Mouse (Mus musculus) megakaryocyte-erythroid progenitor cell, adult 5-6 weeks (primary cell): ENCODE measurements at regions not wholly inside any gene's neighbourhood (a gene's known extent, or its start where the extent isn't known, plus 50 kb on each side); places are given as distances from the start of the nearest gene placed in this dataset.

Experiments used
- ATAC-seq: replicated peaks from 2 replicates; pipeline ENCODE4 v1.8.0; 2016; ENCODE audit warnings: mild to moderate bottlenecking, inconsistent platforms; ENCODE audit not compliant: severe bottlenecking, poor library complexity, low FRiP score, low TSS enrichment

DNA sequence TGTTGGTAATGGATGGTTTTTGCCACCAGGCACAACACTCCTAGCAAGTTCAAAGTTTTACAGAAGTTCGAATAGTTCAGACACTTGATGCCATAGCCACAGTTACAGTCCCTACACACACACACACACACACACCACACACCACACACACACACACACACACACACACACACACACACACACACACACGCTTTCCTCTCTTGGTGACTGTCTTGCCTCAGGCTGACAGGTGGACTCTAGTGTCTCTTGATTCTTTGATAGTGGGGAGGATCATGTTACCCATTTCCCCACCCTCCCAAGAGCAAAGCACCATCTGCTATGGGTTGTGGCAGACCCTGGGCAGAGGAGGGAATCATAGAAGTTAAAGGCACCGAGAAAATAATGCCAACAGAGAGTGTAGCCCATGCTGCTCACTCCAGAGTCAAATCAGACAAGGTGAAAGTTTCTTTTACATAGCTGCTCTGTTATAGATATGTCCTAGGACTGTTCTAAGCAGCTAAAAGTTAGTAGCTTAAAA lies 75.9 kb downstream of the Klhl25 start:
- no peak for ATAC-seq

GRCm38 (mm10) chr7:75927537-75927936 lies 79.4 kb downstream of the Klhl25 start:
- ATAC-seq: 0 out of 2 replicates have a peak, but pooled peaks have one; percentile 55

DNA sequence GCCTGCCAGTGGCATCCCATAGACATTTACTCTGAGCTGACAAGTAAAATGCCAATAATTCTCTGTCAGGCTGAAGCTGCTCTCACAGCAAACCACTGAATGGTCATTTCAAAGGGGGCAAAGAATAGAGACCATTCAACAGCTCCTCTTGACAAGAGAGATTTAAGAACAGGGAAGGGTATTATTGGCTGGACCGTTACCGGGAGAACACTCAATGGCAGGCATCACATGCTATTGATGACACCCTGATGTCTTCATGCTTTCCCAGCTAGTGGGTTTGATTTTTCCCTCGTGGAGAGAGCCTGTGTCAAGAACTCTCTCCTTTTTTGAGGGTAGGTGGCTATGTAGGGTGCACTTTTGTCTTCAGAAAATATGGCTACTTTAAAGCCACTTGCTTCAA lies 95.7 kb downstream of the Klhl25 start:
- no peak for ATAC-seq

- no peak for ATAC-seq
These were observed 107.6 kb downstream of the Klhl25 start for GRCm38 (mm10) chr7:75955671-75956070.

DNA sequence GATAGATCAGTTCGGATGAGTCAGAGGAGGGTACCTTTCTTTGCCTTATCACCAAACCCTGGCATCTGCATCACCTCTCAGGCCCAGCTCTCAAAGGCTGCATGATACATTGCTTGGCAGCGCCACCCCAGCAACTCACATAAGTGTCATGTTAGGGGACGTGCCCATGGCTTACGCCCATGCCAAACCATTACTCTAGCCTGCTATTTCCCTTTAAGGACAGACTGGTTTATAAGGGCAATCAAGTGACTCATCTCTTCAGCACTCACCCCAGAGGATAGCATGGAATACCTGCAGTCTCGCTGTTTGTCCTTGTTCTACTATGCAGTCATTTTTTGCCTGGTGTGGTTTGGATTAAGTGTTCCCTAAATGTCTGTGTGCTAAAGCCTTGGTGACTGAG lies 109.3 kb downstream of the Klhl25 start:
- no peak for ATAC-seq

DNA sequence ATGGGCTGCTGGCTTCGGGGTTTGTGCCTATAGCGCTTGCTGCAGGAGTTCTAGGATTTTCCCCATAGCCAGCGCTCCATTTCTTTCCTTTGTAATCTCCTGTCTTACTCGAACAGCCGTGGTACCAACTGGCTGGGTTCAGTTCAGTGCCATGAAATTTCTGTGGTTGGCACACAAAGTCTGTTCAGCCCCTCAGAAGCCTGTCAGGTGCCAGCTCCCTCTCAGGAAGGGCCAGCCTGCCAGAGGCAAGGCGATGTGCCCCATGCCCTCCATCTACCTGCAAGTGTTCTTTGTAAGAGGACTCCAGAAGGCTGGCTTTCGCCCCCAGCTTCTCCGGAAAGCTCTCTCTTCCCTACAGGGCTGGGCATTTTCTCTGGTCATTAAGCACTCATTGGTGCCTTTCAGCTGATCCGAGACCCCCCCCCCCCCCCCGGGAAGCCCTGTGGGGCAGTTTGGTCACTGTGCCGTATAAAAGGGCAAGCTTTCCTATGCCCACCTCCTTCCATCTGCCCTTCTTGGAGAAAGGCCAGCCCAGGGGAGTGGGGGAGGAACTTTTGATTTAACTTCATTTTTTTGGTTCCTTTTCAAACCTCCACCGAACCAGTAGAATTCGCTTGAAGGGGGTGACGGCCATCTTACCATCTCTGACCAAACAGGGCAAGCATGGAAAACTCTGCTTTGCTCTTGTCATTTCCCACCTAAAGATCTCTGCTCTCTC lies 112.0 kb downstream of the Klhl25 start:
- ATAC-seq: no peak

- ATAC-seq: no peak
These were observed 120.1 kb downstream of the Klhl25 start for GRCm38 (mm10) chr7:75968177-75968576.

DNA sequence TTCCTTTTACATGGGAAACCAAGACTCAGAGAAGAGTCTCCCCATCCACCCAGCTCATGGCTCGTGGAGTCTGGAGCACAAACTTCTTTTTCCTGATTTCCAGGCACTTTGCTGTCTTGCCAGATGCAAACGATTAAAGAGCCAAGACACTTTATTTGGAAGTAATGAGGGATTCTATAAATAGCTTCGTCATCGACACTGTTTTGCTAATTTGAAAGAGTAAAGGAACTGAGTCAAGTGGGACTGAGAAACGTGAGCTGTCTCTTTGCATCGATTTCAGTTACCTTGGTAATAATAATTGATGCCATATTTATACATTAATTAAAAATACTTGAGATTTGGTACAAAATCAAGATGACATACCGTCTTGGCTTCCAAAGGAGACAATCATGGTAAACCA lies 122.8 kb downstream of the Klhl25 start:
- ATAC-seq: no peak

DNA sequence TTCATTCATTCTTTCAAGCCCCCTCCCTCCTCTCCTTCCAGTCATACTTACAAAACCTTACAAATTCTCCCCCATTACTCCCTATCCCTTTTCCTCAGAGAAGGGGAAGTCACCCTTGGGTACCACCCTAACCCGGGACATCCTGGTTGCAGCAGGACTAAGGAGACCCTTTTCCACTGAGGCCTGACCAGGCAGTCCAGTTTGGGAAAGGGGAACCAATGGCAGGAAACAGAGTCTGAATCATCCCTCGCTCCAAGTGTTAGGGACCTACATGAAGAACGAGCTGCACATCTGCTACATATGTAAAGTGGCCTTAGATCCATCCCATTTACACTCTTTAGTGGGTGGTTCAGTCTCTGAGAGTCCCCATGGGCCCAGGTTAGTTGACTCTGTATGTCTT lies 123.6 kb downstream of the Klhl25 start:
- ATAC-seq: no peak

GRCm38 (mm10) chr7:75981560-75981959 lies 133.4 kb downstream of the Klhl25 start:
- no peak for ATAC-seq

- no peak for ATAC-seq
These were observed 135.1 kb downstream of the Klhl25 start for GRCm38 (mm10) chr7:75983029-75983808.

- no peak for ATAC-seq
These were observed 135.7 kb downstream of the Klhl25 start for GRCm38 (mm10) chr7:75983809-75984171.

DNA sequence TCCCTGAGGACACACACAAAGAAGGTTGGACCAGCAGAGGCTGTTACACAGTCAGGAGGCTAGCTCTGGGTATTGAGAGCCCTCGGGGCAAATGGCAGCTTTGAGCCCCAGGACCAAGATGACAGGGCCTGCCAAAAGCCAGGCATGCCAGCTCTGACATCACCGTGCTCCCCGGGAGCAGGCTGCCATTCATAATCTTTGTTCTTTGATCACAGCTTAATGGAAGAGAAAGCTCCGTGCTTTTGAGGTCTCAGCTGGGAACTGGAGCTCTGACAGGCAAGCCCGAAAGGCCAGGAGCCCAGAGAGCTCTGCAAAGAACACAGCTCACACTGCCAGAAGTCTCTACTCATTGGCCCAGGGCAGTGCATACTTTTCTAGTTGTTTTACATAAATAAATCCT lies 150.7 kb downstream of the Klhl25 start:
- ATAC-seq: no peak

DNA sequence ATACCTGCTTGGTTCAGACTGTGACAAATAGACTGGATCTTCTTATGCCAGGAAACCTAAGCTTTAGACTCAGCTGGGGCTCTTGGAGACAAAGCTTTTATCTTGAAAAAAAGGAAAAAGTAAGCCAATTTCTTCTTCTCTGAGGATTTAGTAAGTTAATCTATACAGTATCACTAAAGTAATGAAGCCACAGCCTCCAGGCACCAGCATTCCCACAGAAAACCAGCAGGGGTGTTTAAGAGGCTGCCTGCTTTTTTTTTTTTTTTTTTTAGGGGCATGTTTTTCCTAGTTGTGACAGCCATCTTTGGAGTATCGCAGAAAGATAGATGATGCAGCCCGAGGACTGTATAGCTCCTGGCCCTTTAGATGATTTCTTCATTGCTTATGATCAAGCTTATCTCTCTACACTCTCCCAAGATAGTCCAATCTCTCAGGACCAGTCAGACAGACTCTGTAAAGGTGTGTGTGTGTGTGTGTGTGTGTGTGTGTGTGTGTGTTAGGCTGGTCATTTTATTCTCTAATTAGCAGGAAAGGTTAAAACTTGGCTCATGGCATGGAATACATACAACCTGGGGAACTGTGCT lies 151.3 kb downstream of the Klhl25 start:
- no peak for ATAC-seq

GRCm38 (mm10) chr7:76001012-76001411 lies 152.9 kb downstream of the Klhl25 start:
- no peak for ATAC-seq

DNA sequence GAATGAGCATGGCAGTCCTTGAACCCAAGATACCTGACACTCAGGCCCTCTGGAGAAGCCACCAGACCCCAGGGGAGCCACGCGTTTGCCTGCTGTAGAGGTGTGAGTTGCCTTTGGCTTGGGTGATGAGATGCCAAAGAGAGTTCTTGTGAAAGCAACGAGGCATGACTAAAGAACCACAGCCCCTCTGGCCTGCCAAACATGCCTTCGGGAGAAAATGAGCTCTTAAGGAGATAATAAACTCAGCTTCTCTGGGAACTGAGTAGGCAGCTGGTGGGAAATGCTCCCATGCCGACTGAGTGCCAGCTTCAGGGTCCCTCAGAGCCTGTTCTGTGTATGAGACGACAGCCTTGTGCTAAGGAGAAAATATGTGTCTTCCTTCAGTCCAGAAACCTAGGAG lies 160.1 kb downstream of the Klhl25 start:
- ATAC-seq: no peak

DNA sequence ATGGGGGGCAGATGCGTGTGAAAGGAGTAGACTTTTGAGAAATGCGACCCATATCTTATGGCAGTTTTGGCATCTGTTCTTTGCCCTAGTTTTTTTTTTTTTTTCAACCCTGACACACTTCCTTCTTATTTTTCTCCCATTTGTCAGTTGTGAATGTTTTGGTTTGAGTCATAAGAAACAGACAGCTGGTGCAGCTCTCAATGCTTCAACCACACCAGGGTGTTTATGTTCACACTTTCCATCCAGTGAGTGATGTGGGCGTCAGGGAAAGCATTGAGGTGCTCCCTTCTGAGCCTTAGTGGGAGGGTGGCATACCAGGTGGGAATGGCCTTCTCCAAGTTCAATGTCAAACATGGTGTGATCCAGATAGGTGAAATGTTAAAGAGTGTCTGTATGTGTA lies 181.9 kb upstream of the Agbl1 start:
- ATAC-seq: no peak

DNA sequence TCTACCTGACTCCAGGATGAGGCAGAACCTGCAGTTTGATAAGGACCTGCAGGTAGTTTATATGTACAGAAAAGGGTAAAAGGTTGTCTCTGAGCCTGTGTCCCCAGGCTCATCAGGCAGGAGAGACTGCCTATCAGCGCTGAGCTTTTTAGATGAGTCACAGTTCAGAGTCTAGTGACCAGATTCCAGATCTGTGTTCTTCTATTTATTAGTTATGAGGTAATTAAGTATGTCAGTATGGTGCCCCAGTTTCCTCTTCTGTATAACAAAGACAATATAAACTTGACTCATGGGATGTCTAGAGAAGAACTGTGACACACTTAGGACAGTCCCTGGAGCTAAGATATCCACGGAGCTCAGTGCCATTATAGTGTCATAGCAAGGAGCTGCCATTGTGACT lies 180.3 kb upstream of the Agbl1 start:
- no peak for ATAC-seq

DNA sequence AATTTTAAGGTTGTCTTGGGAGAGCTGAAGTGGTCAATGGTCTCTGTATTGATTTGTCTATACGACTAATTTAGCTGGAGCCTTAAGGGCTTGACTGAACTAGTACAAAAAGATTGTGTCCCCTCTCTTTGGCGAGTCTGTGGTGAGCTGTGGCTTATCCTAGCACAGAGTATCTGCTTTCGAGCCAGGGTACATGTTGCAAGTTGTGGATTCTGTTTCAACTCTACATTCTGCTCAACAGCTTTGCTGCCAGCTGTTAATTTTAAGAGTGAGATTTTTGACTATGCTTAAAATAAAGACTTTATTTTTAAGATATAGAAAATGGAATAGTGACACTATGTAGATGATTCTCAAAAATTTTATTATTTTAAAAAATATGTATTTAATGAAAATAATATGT lies 175.8 kb upstream of the Agbl1 start:
- ATAC-seq: no peak

- ATAC-seq: no peak
These were observed 130.5 kb upstream of the Agbl1 start for GRCm38 (mm10) chr7:76099149-76099548.
